Mouse (Mus musculus): ENCODE measurements around the gene Ms4a15.

Gene Ms4a15

GRCm38 (mm10) chr19:10993150-10993549 is at the start of gene Ms4a15:
Gene Ms4a15 (minus strand): TSS chr19:10993250.
- in situ Hi-C loops (cut with MboI; ENCODE audit: low pct_unique_long_range_greater_than_20kb in 1 of 2, low sequenced_read_pairs in 2 of 2, unreplicated experiment in 1 of 2): no loop called here

GRCm38 (mm10) chr19:11037570-11037969 is 44.5 kb upstream of the Ms4a15 start:
- in situ Hi-C loops (cut with MboI; ENCODE audit: low pct_unique_long_range_greater_than_20kb in 1 of 2, low sequenced_read_pairs in 2 of 2, unreplicated experiment in 1 of 2): no loop called here

GRCm38 (mm10) chr19:11022382-11022781 is 29.3 kb upstream of the Ms4a15 start:
- in situ Hi-C loops (cut with MboI; ENCODE audit: low pct_unique_long_range_greater_than_20kb in 1 of 2, low sequenced_read_pairs in 2 of 2, unreplicated experiment in 1 of 2): no loop called here

GRCm38 (mm10) chr19:11017891-11018290 is 24.8 kb upstream of the Ms4a15 start, which contains the start of gene Ms4a18:
Gene Ms4a18 (minus strand): TSS chr19:11018031.
- in situ Hi-C loops (cut with MboI; ENCODE audit: low pct_unique_long_range_greater_than_20kb in 1 of 2, low sequenced_read_pairs in 2 of 2, unreplicated experiment in 1 of 2): no loop called here

- in situ Hi-C loops (cut with MboI; ENCODE audit: low pct_unique_long_range_greater_than_20kb in 1 of 2, low sequenced_read_pairs in 2 of 2, unreplicated experiment in 1 of 2): no loop called here
Observed at GRCm38 (mm10) chr19:11017251-11017650, 24.2 kb upstream of the Ms4a15 start.

GRCm38 (mm10) chr19:11015998-11016397 is 22.9 kb upstream of the Ms4a15 start:
- in situ Hi-C loops (cut with MboI; ENCODE audit: low pct_unique_long_range_greater_than_20kb in 1 of 2, low sequenced_read_pairs in 2 of 2, unreplicated experiment in 1 of 2): no loop called here

GRCm38 (mm10) chr19:11015468-11015867 is 22.4 kb upstream of the Ms4a15 start:
- in situ Hi-C loops (cut with MboI; ENCODE audit: low pct_unique_long_range_greater_than_20kb in 1 of 2, low sequenced_read_pairs in 2 of 2, unreplicated experiment in 1 of 2): no loop called here

GRCm38 (mm10) chr19:10991911-10992310 is 1.1 kb downstream of the Ms4a15 start:
- in situ Hi-C loops (cut with MboI; ENCODE audit: low pct_unique_long_range_greater_than_20kb in 1 of 2, low sequenced_read_pairs in 2 of 2, unreplicated experiment in 1 of 2): no loop called here

- in situ Hi-C loops (cut with MboI; ENCODE audit: low pct_unique_long_range_greater_than_20kb in 1 of 2, low sequenced_read_pairs in 2 of 2, unreplicated experiment in 1 of 2): no loop called here
Observed at GRCm38 (mm10) chr19:10990751-10991150, 2.3 kb downstream of the Ms4a15 start.

GRCm38 (mm10) chr19:10988563-10988962 is 4.5 kb downstream of the Ms4a15 start:
- in situ Hi-C loops (cut with MboI; ENCODE audit: low pct_unique_long_range_greater_than_20kb in 1 of 2, low sequenced_read_pairs in 2 of 2, unreplicated experiment in 1 of 2): no loop called here

- in situ Hi-C loops (cut with MboI; ENCODE audit: low pct_unique_long_range_greater_than_20kb in 1 of 2, low sequenced_read_pairs in 2 of 2, unreplicated experiment in 1 of 2): no loop called here
Observed at GRCm38 (mm10) chr19:10985889-10986288, 7.2 kb downstream of the Ms4a15 start.

GRCm38 (mm10) chr19:10984551-10984950 is 8.5 kb downstream of the Ms4a15 start:
- in situ Hi-C loops (cut with MboI; ENCODE audit: low pct_unique_long_range_greater_than_20kb in 1 of 2, low sequenced_read_pairs in 2 of 2, unreplicated experiment in 1 of 2): no loop called here

GRCm38 (mm10) chr19:10983146-10983545 is 9.9 kb downstream of the Ms4a15 start:
- in situ Hi-C loops (cut with MboI; ENCODE audit: low pct_unique_long_range_greater_than_20kb in 1 of 2, low sequenced_read_pairs in 2 of 2, unreplicated experiment in 1 of 2): no loop called here

GRCm38 (mm10) chr19:10980210-10980609 is 12.8 kb downstream of the Ms4a15 start:
- in situ Hi-C loops (cut with MboI; ENCODE audit: low pct_unique_long_range_greater_than_20kb in 1 of 2, low sequenced_read_pairs in 2 of 2, unreplicated experiment in 1 of 2): no loop called here

- in situ Hi-C loops (cut with MboI; ENCODE audit: low pct_unique_long_range_greater_than_20kb in 1 of 2, low sequenced_read_pairs in 2 of 2, unreplicated experiment in 1 of 2): loop anchor here in 1 of 2 experiments (5.0 kb wide), 1 partner anchor 42 kb away; the partner anchor contains the start of gene Ptgdr2
Observed at GRCm38 (mm10) chr19:10979184-10980168, 13.6 kb downstream of the Ms4a15 start.

- in situ Hi-C loops (cut with MboI; ENCODE audit: low pct_unique_long_range_greater_than_20kb in 1 of 2, low sequenced_read_pairs in 2 of 2, unreplicated experiment in 1 of 2): loop anchor here in 1 of 2 experiments (5.0 kb wide), 1 partner anchor 39 kb away; the partner anchor contains the start of gene Ptgdr2
Observed at GRCm38 (mm10) chr19:10976318-10976717, 16.7 kb downstream of the Ms4a15 start.

GRCm38 (mm10) chr19:10975187-10975586 is 17.9 kb downstream of the Ms4a15 start:
- in situ Hi-C loops (cut with MboI; ENCODE audit: low pct_unique_long_range_greater_than_20kb in 1 of 2, low sequenced_read_pairs in 2 of 2, unreplicated experiment in 1 of 2): loop anchor here in 1 of 2 experiments (5.0 kb wide), 1 partner anchor 38 kb away; the partner anchor contains the start of gene Ptgdr2

- in situ Hi-C loops (cut with MboI; ENCODE audit: low pct_unique_long_range_greater_than_20kb in 1 of 2, low sequenced_read_pairs in 2 of 2, unreplicated experiment in 1 of 2): no loop called here
Observed at GRCm38 (mm10) chr19:10974238-10974865, 18.7 kb downstream of the Ms4a15 start, which contains the start of gene Ms4a10. Gene Ms4a10 (minus strand): TSS chr19:10974670.

- in situ Hi-C loops (cut with MboI; ENCODE audit: low pct_unique_long_range_greater_than_20kb in 1 of 2, low sequenced_read_pairs in 2 of 2, unreplicated experiment in 1 of 2): no loop called here
Observed at GRCm38 (mm10) chr19:10973187-10973586, 19.9 kb downstream of the Ms4a15 start.

Data from mouse embryonic stem cell (cell line).